Mouse (Mus musculus): ENCODE data around the gene Jup.

GRCm38 (mm10) chr11:100388588-100388987 is 9.0 kb downstream of the Jup start:
- TF ChIP-seq POLR2A (IDR thresholded peaks at IDR 0.05; ENCODE audit: low read depth, low read length) (no peak), CTCF (IDR thresholded peaks at IDR 0.05; ENCODE audit: borderline replicate concordance, insufficient read depth, low read length) (no peak)
